Mouse (Mus musculus) CH12.LX (cell line): ENCODE data around the gene Aldh3b2. TPM values are rescaled to one million over a fixed set of nuclear protein-coding genes. Genes with fewer than 3 reads are reported as not detected.

ENCODE experiments used
- DNase-seq: peaks from one replicate; pipeline ENCODE4 v3.0.0-alpha.2; 2013; ENCODE audit errors: extremely low read depth
- H3K27ac ChIP-seq: 2 replicates; pipeline ENCODE4 v1.5.1; 2012; ENCODE audit warnings: low read depth, mild to moderate bottlenecking, control low read depth, moderate library complexity; ENCODE audit not compliant: insufficient read depth
- H3K27me3 ChIP-seq: replicated peaks from 2 replicates; pipeline ENCODE3; 2012; ENCODE audit warnings: inconsistent platforms
- H3K36me3 ChIP-seq, 2 experiments: replicated peaks in 1 of 2; 2 replicates each; pipeline versions ENCODE3 to v1.6.1; 2012; ENCODE audit warnings: inconsistent platforms in 1 of 2, low read length in 1 of 2, mild to moderate bottlenecking in 1 of 2, mixed read lengths in 1 of 2, moderate library complexity in 1 of 2; ENCODE audit not compliant: control insufficient read depth in 1 of 2, insufficient read depth in 1 of 2
- H3K4me1 ChIP-seq, 2 experiments: 2 replicates each; pipeline ENCODE4 v1.6.1; 2012; ENCODE audit warnings: inconsistent platforms in 1 of 2, moderate library complexity in 1 of 2; ENCODE audit not compliant: insufficient read depth in 2 of 2, control insufficient read depth in 1 of 2
- H3K4me2 ChIP-seq: 2 replicates; pipeline ENCODE4 v1.6.1; 2012; ENCODE audit warnings: low read depth, mild to moderate bottlenecking, control low read depth; ENCODE audit not compliant: poor library complexity, insufficient read depth, severe bottlenecking
- H3K4me3 ChIP-seq, 3 experiments: fragments of 150-350 bp in 1 of 3; sonication (generic) in 1 of 3; replicated peaks in 1 of 3; 2 replicates each; pipeline versions ENCODE3 to v1.5.1; 2011 to 2012; ENCODE audit warnings: low read depth in 2 of 3, low read length in 2 of 3, mild to moderate bottlenecking in 2 of 3, moderate library complexity in 2 of 3, control low read depth in 1 of 3, improper control_type of control experiment in 1 of 3, inconsistent platforms in 1 of 3, mixed read lengths in 1 of 3; ENCODE audit not compliant: poor library complexity in 1 of 3
- H3K79me2 ChIP-seq: replicated peaks from 2 replicates; pipeline ENCODE4 v1.6.1; 2012; ENCODE audit warnings: mild to moderate bottlenecking, moderate library complexity; ENCODE audit not compliant: control insufficient read depth, poor library complexity, insufficient read depth, severe bottlenecking; ENCODE audit errors: extremely low read depth
- H3K9ac ChIP-seq: 2 replicates; pipeline ENCODE4 v1.6.1; 2012; ENCODE audit warnings: low read depth, mild to moderate bottlenecking, control low read depth, moderate library complexity; ENCODE audit not compliant: insufficient read depth
- H3K9me3 ChIP-seq: replicated peaks from 2 replicates; pipeline ENCODE3; 2012; ENCODE audit warnings: low read length, inconsistent platforms, mixed read lengths
- BHLHE40 ChIP-seq: IDR thresholded peaks from 2 replicates; pipeline ENCODE4 v1.6.1; 2011; ENCODE audit warnings: mild to moderate bottlenecking, low read depth, low read length, improper control_type of control experiment
- CHD1 ChIP-seq: IDR thresholded peaks from 2 replicates; pipeline ENCODE4 v1.6.1; 2012; ENCODE audit warnings: low read depth, low read length, improper control_type of control experiment, inconsistent platforms
- CHD2 ChIP-seq: IDR thresholded peaks from 2 replicates; pipeline ENCODE4 v1.6.1; 2011; ENCODE audit warnings: low read length, improper control_type of control experiment
- CTCF ChIP-seq, 2 experiments: IDR thresholded peaks in 1 of 2; conservative IDR thresholded peaks in 1 of 2; 2 replicates each; pipeline ENCODE4 v1.5.1; 2011 to 2012; ENCODE audit warnings: low read depth in 2 of 2, low read length in 2 of 2, improper control_type of control experiment in 1 of 2, inconsistent platforms in 1 of 2, mild to moderate bottlenecking in 1 of 2, moderate library complexity in 1 of 2
- E2F4 ChIP-seq: IDR thresholded peaks from 2 replicates; pipeline ENCODE4 v1.6.1; 2011; ENCODE audit warnings: low read depth, low read length, improper control_type of control experiment; ENCODE audit not compliant: insufficient replicate concordance
- ELF1 ChIP-seq: IDR thresholded peaks from 2 replicates; pipeline ENCODE4 v1.6.1; 2014; ENCODE audit warnings: low read depth, mild to moderate bottlenecking, inconsistent platforms, low read length, improper control_type of control experiment
- ETS1 ChIP-seq: conservative IDR thresholded peaks from 2 replicates; pipeline ENCODE4 v1.6.1; 2012; ENCODE audit warnings: low read depth, mild to moderate bottlenecking, inconsistent platforms, low read length, improper control_type of control experiment, moderate library complexity
- HCFC1 ChIP-seq: IDR thresholded peaks from 2 replicates; pipeline ENCODE4 v1.6.1; 2012; ENCODE audit warnings: low read depth, mild to moderate bottlenecking, inconsistent platforms, low read length, improper control_type of control experiment
- IRF4 ChIP-seq: IDR thresholded peaks from 2 replicates; pipeline ENCODE4 v1.6.1; 2014; ENCODE audit warnings: low read depth, mild to moderate bottlenecking, inconsistent platforms, low read length, improper control_type of control experiment
- JUND ChIP-seq: conservative IDR thresholded peaks from 2 replicates; pipeline ENCODE4 v1.6.1; 2011; ENCODE audit warnings: low read depth, low read length, improper control_type of control experiment
- KAT2A ChIP-seq: IDR thresholded peaks from 2 replicates; pipeline ENCODE4 v1.6.1; 2012; ENCODE audit warnings: low read length, improper control_type of control experiment, inconsistent platforms; ENCODE audit not compliant: insufficient replicate concordance
- MEF2A ChIP-seq: IDR thresholded peaks from 2 replicates; pipeline ENCODE4 v1.6.1; 2014; ENCODE audit warnings: low read depth, mild to moderate bottlenecking, inconsistent platforms, low read length, improper control_type of control experiment, borderline replicate concordance
- MXI1 ChIP-seq: IDR thresholded peaks from 2 replicates; pipeline ENCODE4 v1.6.1; 2011; ENCODE audit warnings: mild to moderate bottlenecking, low read depth, low read length, improper control_type of control experiment
- NELFE ChIP-seq: IDR thresholded peaks from 2 replicates; pipeline ENCODE4 v1.6.1; 2011; ENCODE audit warnings: low read depth, low read length, improper control_type of control experiment
- NRF1 ChIP-seq: IDR thresholded peaks from 2 replicates; pipeline ENCODE4 v1.6.1; 2014; ENCODE audit warnings: low read depth, mild to moderate bottlenecking, inconsistent platforms, low read length, improper control_type of control experiment, moderate library complexity
- PAX5 ChIP-seq: IDR thresholded peaks from 2 replicates; pipeline ENCODE4 v1.6.1; 2012; ENCODE audit warnings: low read length, inconsistent platforms, mixed read lengths
- POLR2A ChIP-seq: IDR thresholded peaks from 2 replicates; pipeline ENCODE4 v1.6.1; 2011; ENCODE audit warnings: low read depth, mild to moderate bottlenecking, improper control_type of control experiment, low read length
- POLR2AphosphoS2 ChIP-seq: IDR thresholded peaks from 2 replicates; pipeline ENCODE4 v1.6.1; 2011; ENCODE audit warnings: low read depth, low read length, improper control_type of control experiment
- RCOR1 ChIP-seq: conservative IDR thresholded peaks from 2 replicates; pipeline ENCODE4 v1.6.1; 2012; ENCODE audit warnings: low read depth, mild to moderate bottlenecking, inconsistent platforms, low read length, improper control_type of control experiment
- TCF12 ChIP-seq: IDR thresholded peaks from 2 replicates; pipeline ENCODE4 v1.6.1; 2014; ENCODE audit warnings: low read depth, mild to moderate bottlenecking, inconsistent platforms, low read length, improper control_type of control experiment
- UBTF ChIP-seq: IDR thresholded peaks from 2 replicates; pipeline ENCODE4 v1.6.1; 2012; ENCODE audit warnings: low read depth, mild to moderate bottlenecking, inconsistent platforms, low read length, improper control_type of control experiment, moderate library complexity
- USF1 ChIP-seq: IDR thresholded peaks from 2 replicates; pipeline ENCODE4 v1.6.1; 2014; ENCODE audit warnings: low read depth, mild to moderate bottlenecking, inconsistent platforms, low read length, improper control_type of control experiment
- USF2 ChIP-seq: conservative IDR thresholded peaks from 2 replicates; pipeline ENCODE4 v1.6.1; 2011; ENCODE audit warnings: low read depth, low read length, improper control_type of control experiment
- ZKSCAN1 ChIP-seq: IDR thresholded peaks from 2 replicates; pipeline ENCODE4 v1.6.1; 2012; ENCODE audit warnings: low read depth, inconsistent platforms, low read length, improper control_type of control experiment, borderline replicate concordance
- dilution Hi-C: fragments of 300-500 bp; cut with MboI; formaldehyde crosslinking; loops from 2 replicates; pipeline ENCODE4 v1.14.3; 2020; ENCODE audit warnings: low sequenced_read_pairs; ENCODE audit not compliant: extremely low pct_unique_long_range_greater_than_20kb, extremely low pct_ligation_motif_present
- in situ Hi-C: fragments of 300-500 bp; cut with MboI; formaldehyde crosslinking; loops from 3 replicates; pipeline ENCODE4 v1.14.3; 2019; ENCODE audit warnings: low sequenced_read_pairs, low pct_ligation_motif_present, low pct_unique_long_range_greater_than_20kb, mixed read lengths
- polyA plus RNA-seq: library from polyadenylated mRNA; unstranded; fragments of >175 nt; gene quantifications from 2 replicates; pipeline ENCODE4 v1.2.1, GENCODE M21; 2012; ENCODE audit warnings: low read depth; ENCODE audit not compliant: insufficient read length
- total RNA-seq, 2 experiments: library from RNA; depleted of rRNA; stranded (reverse); fragments of 300-350 nt in 1 of 2; fragments of >200 nt in 1 of 2; gene quantifications; 2 replicates each; pipeline ENCODE4 v1.2.3; 2012 to 2014

The Aldh3b2 gene
- total and polyA plus RNA-seq, 3 experiments = not detected

- peaks cover 59% of the 10 kb centered on the region for H3K27me3 ChIP-seq
- H3K4me3 ChIP-seq = no peak within 1 kb of the TSS
- H3K27ac ChIP-seq = no peak within 1 kb of the TSS
- DNase-seq = no peak
- H3K9me3 ChIP-seq = peaks cover 7% of the 10 kb centered on the region
- no peak within 1 kb of the TSS for H3K4me2 ChIP-seq
- no peaks in the 10 kb centered on the region for H3K4me1 ChIP-seq
- H3K79me2 ChIP-seq = no peaks in the 10 kb centered on the region
- in situ Hi-C loops (no loop called here), dilution Hi-C loops (no loop called here)
- no peaks in the 10 kb centered on the region for H3K36me3 ChIP-seq
- TF ChIP-seq POLR2A (no peak), TCF12 (no peak), ELF1 (no peak), ETS1 (no peak), ZKSCAN1 (no peak), MEF2A (no peak), NELFE (no peak), POLR2AphosphoS2 (no peak), RCOR1 (no peak), JUND (no peak), NRF1 (no peak)
- no peak within 1 kb of the TSS for H3K9ac ChIP-seq
Observed at GRCm38 (mm10) chr19:3992416-3992815, 20.3 kb downstream of the Aldh3b2 start, which contains the start of gene Tbx10. TSS of gene Tbx10 (plus strand) at chr19:3992752.

GRCm38 (mm10) chr19:3994932-3995331 lies 22.8 kb downstream of the Aldh3b2 start:
- in situ Hi-C loops = no loop called here
- Histone ChIP-seq H3K9me3 (no peaks in the 10 kb centered on the region), H3K9ac (no peak overlapping the region), H3K4me3 (no peak overlapping the region), H3K27ac (no peak overlapping the region), H3K36me3 (no peaks in the 10 kb centered on the region), H3K27me3 (peaks cover 59% of the 10 kb centered on the region), H3K4me1 (peaks cover 7 to 11% of the 10 kb centered on the region in 2 experiments; a peak in 3 of 4 replicates), H3K4me2 (no peak overlapping the region), H3K79me2 (no peaks in the 10 kb centered on the region)
- dilution Hi-C loops = no loop called here
- TF ChIP-seq E2F4 (no peak), MEF2A (no peak), BHLHE40 (no peak), USF1 (no peak), CHD1 (no peak), NELFE (no peak), IRF4 (no peak), MXI1 (no peak), KAT2A (no peak), NRF1 (no peak), RCOR1 (no peak), USF2 (no peak), POLR2AphosphoS2 (no peak), PAX5 (no peak), CTCF (conservative IDR thresholded peaks at IDR 0.05 in 1 of 2, IDR thresholded peaks at IDR 0.05 in 1 of 2; ENCODE audit: low read depth in 2 of 2, low read length in 2 of 2) (no peak), UBTF (no peak), CHD2 (no peak), HCFC1 (no peak)
- DNase-seq = no peak
